Mouse (Mus musculus): ENCODE measurements at regions not wholly inside any gene's neighbourhood (a gene's known extent, or its start where the extent isn't known, plus 50 kb on each side); places are given as distances from the start of the nearest gene placed in this dataset.

GRCm38 (mm10) chr17:62248011-62248410 is 633.1 kb downstream of the Efna5 start:
- TF ChIP-seq POLR2A (IDR thresholded peaks at IDR 0.05; ENCODE audit: insufficient read length, low read depth) (no peak), SRF (IDR thresholded peaks at IDR 0.05; ENCODE audit: control insufficient read depth, insufficient read length, low read depth) (no peak), CEBPB (IDR thresholded peaks at IDR 0.05; ENCODE audit: insufficient read depth, poor library complexity, severe bottlenecking) (no peak), TCF12 (IDR thresholded peaks at IDR 0.05; ENCODE audit: insufficient read depth, poor library complexity, severe bottlenecking) (no peak)

All from myocyte (in vitro differentiated cells).